ENCODE assay signal across 28 mouse cellular contexts in the genomic region with DNA sequence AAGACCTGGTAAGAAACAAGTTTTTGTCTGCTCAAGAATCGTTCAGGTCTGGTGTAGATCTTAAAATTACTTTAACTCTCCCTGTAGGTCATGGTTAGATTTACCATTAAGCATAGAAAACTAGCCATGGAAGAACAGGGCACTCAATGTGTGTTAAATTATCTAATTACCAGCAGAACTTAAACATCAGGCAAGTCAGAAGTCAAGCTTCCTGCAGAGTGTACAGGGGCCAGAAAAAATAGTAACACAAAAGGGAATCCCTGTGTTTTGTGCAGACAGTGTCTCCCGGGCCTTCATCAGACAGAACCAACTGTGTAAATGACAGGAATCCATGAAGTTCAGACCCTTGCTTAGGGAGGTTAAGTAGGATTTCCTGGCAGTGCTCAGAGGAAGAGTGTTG. TPM values are rescaled to one million over a fixed set of nuclear protein-coding genes. Genes with fewer than 3 reads are reported as not detected.
DNase-seq lines count a peak whose midpoint lies in the region; ATAC-seq and TF ChIP-seq lines count a peak whose summit lies in the region.
"Had no signal": no experiment of that assay in that cellular context is flagged by ENCODE, and none has a peak within 500 bp of the region (broad histone marks: within the 10 kb centered on the region; RNA-seq: fewer than 3 reads in every experiment).

No protein-coding gene starts in this region.

- H3K36me3 ChIP-seq in embryonic facial prominence, embryonic 11.5 days (replicated peaks; ENCODE audit: control insufficient read depth, insufficient read depth, low read depth, low read length): no peaks in the 10 kb centered on the region
- no peaks in the 10 kb centered on the region for H3K36me3 ChIP-seq in midbrain, postnatal 0 days (ENCODE audit: insufficient read depth, low read length)
- H3K36me3 ChIP-seq: embryonic facial prominence, embryonic 13.5 days; embryonic facial prominence, embryonic 15.5 days; forebrain, embryonic 10.5 days; forebrain, embryonic 12.5 days had no signal

- 22% methylated on average over 2 of the region's 2 CpGs for WGBS in embryonic facial prominence, embryonic 11.5 days
- 69% methylated on average over 2 of the region's 2 CpGs for WGBS in midbrain, postnatal 0 days

- DNase-seq in embryo, embryonic 10.5 days (ENCODE audit: low spot score): peak; percentile 38
- peak; percentile 11 for DNase-seq in embryo, embryonic 11 days
- DNase-seq in embryonic facial prominence, embryonic 11.5 days (ENCODE audit: low spot score): peak; percentile 59
- DNase-seq in midbrain, postnatal 0 days (ENCODE audit: low spot score): no peak
- DNase-seq in lung, postnatal 4 days: no peak
- DNase-seq: adrenal gland, adult 2 months; adrenal gland, postnatal 10 days; adrenal gland, postnatal 25 days; cerebellum, adult 11 months; cerebellum, adult 18-20 months; cerebellum, adult 8-10 months; cerebellum, adult 9-11 months; cerebellum, postnatal 14 days; cerebellum, postnatal 36 days had no signal

- no peak for TF ChIP-seq CTCF in midbrain, postnatal 0 days (IDR thresholded peaks at IDR 0.05)

- no peak overlapping the region for H3K4me2 ChIP-seq in embryonic facial prominence, embryonic 11.5 days (ENCODE audit: low read depth, low read length)
- no peak overlapping the region for H3K4me2 ChIP-seq in midbrain, postnatal 0 days (ENCODE audit: low read depth, low read length, poor library complexity, severe bottlenecking)
- H3K4me2 ChIP-seq: embryonic facial prominence, embryonic 13.5 days; embryonic facial prominence, embryonic 15.5 days; forebrain, embryonic 12.5 days had no signal

- no peak overlapping the region for H3K4me3 ChIP-seq in embryonic facial prominence, embryonic 11.5 days (ENCODE audit: low read depth, low read length)
- H3K4me3 ChIP-seq in midbrain, postnatal 0 days (ENCODE audit: low read depth, low read length): no peak overlapping the region
- H3K4me3 ChIP-seq: embryonic facial prominence, embryonic 13.5 days; embryonic facial prominence, embryonic 15.5 days; erythroblast, embryonic 14.5 days; forebrain, embryonic 10.5 days; forebrain, embryonic 12.5 days had no signal

- no peaks in the 10 kb centered on the region for H3K27me3 ChIP-seq in embryonic facial prominence, embryonic 11.5 days (ENCODE audit: control insufficient read depth, insufficient read depth, low read length)
- no peaks in the 10 kb centered on the region for H3K27me3 ChIP-seq in midbrain, postnatal 0 days (ENCODE audit: insufficient read depth, low read length)
- H3K27me3 ChIP-seq: embryonic facial prominence, embryonic 13.5 days; embryonic facial prominence, embryonic 15.5 days; forebrain, embryonic 12.5 days had no signal

- H3K27ac ChIP-seq in embryonic facial prominence, embryonic 11.5 days (replicated peaks; ENCODE audit: low read depth, low read length): no peak overlapping the region
- no peak overlapping the region for H3K27ac ChIP-seq in midbrain, postnatal 0 days (ENCODE audit: low read depth, low read length)
- H3K27ac ChIP-seq: embryonic facial prominence, embryonic 13.5 days; embryonic facial prominence, embryonic 15.5 days; forebrain, embryonic 10.5 days; forebrain, embryonic 12.5 days had no signal

- H3K9me3 ChIP-seq in embryonic facial prominence, embryonic 11.5 days (replicated peaks; ENCODE audit: control insufficient read depth, low read length): no peaks in the 10 kb centered on the region
- H3K9me3 ChIP-seq in midbrain, postnatal 0 days (ENCODE audit: low read length): no peaks in the 10 kb centered on the region
- H3K9me3 ChIP-seq: embryonic facial prominence, embryonic 13.5 days; embryonic facial prominence, embryonic 15.5 days; forebrain, embryonic 10.5 days; forebrain, embryonic 12.5 days had no signal

- no peaks in the 10 kb centered on the region for H3K4me1 ChIP-seq in embryonic facial prominence, embryonic 11.5 days (ENCODE audit: control insufficient read depth, insufficient read depth, low read length)
- H3K4me1 ChIP-seq in midbrain, postnatal 0 days (ENCODE audit: insufficient read depth, low read length): no peaks in the 10 kb centered on the region
- H3K4me1 ChIP-seq: embryonic facial prominence, embryonic 15.5 days; forebrain, embryonic 10.5 days; forebrain, embryonic 12.5 days had no signal

- H3K9ac ChIP-seq in embryonic facial prominence, embryonic 11.5 days (replicated peaks; ENCODE audit: low read length): no peak overlapping the region
- H3K9ac ChIP-seq in midbrain, postnatal 0 days (replicated peaks; ENCODE audit: low read length, poor library complexity, severe bottlenecking): no peak overlapping the region
- H3K9ac ChIP-seq: embryonic facial prominence, embryonic 13.5 days; embryonic facial prominence, embryonic 15.5 days; forebrain, embryonic 12.5 days had no signal

- peak; percentile 56; the same call in 1 of the 2 replicates for ATAC-seq in embryonic facial prominence, embryonic 11.5 days (replicated peaks; ENCODE audit: insufficient number of reproducible peaks, low FRiP score, low TSS enrichment, low read depth)
- ATAC-seq in midbrain, postnatal 0 days (ENCODE audit: low FRiP score): no peak
- ATAC-seq: forebrain, embryonic 14.5 days; forebrain, embryonic 16.5 days had no signal

RNA-seq across cellular contexts. Expression of a gene that starts 17.4 kb away (rescaled TPM):
- polyA plus RNA-seq in embryonic facial prominence, embryonic 11.5 days (2014; fragmentation: Nextera tagmentation; extraction: Ambion mirVana): not detected in 2 replicates
- not detected in 2 replicates for total RNA-seq in midbrain, postnatal 0 days (2014; rRNA removed)
- not detected in 2 replicates for polyA plus RNA-seq in midbrain, postnatal 0 days (2015; fragmentation: Nextera tagmentation; extraction: Ambion mirVana)
- total RNA-seq: adrenal gland, adult 2 months; adrenal gland, postnatal 10 days; adrenal gland, postnatal 25 days; adrenal gland, postnatal 4 days; common myeloid progenitor, adult 5-6 weeks; ES-E14; MEL had no signal
- polyA plus RNA-seq: adrenal gland, adult 2 months; brain, embryonic 14.5 days; C2C12; embryonic facial prominence, embryonic 13.5 days; embryonic facial prominence, embryonic 15.5 days; erythroblast, embryonic 14.5 days; forebrain, embryonic 10.5 days; forebrain, embryonic 12.5 days; forebrain, embryonic 14.5 days; forebrain, embryonic 16.5 days; frontal cortex, adult 2 months had no signal

RNA-seq across cellular contexts. Expression of a gene that starts 39.0 kb away (rescaled TPM):
- polyA plus RNA-seq in embryonic facial prominence, embryonic 11.5 days (2014; fragmentation: Nextera tagmentation; extraction: Ambion mirVana): not detected in 2 replicates
- total RNA-seq in midbrain, postnatal 0 days (2014; rRNA removed): not detected in 2 replicates
- not detected in 2 replicates for polyA plus RNA-seq in midbrain, postnatal 0 days (2015; fragmentation: Nextera tagmentation; extraction: Ambion mirVana)
- total RNA-seq: adrenal gland, adult 2 months; adrenal gland, postnatal 10 days; adrenal gland, postnatal 25 days; adrenal gland, postnatal 4 days; common myeloid progenitor, adult 5-6 weeks; ES-E14; MEL had no signal
- polyA plus RNA-seq: adrenal gland, adult 2 months; brain, embryonic 14.5 days; C2C12; embryonic facial prominence, embryonic 13.5 days; embryonic facial prominence, embryonic 15.5 days; erythroblast, embryonic 14.5 days; forebrain, embryonic 10.5 days; forebrain, embryonic 12.5 days; forebrain, embryonic 14.5 days; forebrain, embryonic 16.5 days; frontal cortex, adult 2 months had no signal

RNA-seq across cellular contexts. Expression of a gene that starts 43.9 kb away (rescaled TPM):
- polyA plus RNA-seq in embryonic facial prominence, embryonic 11.5 days (2014; fragmentation: Nextera tagmentation; extraction: Ambion mirVana): not detected in 2 replicates
- not detected in 2 replicates for total RNA-seq in midbrain, postnatal 0 days (2014; rRNA removed)
- polyA plus RNA-seq in midbrain, postnatal 0 days (2015; fragmentation: Nextera tagmentation; extraction: Ambion mirVana): not detected in 2 replicates
- total RNA-seq: adrenal gland, adult 2 months; adrenal gland, postnatal 10 days; adrenal gland, postnatal 25 days; adrenal gland, postnatal 4 days; common myeloid progenitor, adult 5-6 weeks; ES-E14; MEL had no signal
- polyA plus RNA-seq: adrenal gland, adult 2 months; brain, embryonic 14.5 days; C2C12; embryonic facial prominence, embryonic 13.5 days; embryonic facial prominence, embryonic 15.5 days; erythroblast, embryonic 14.5 days; forebrain, embryonic 10.5 days; forebrain, embryonic 12.5 days; forebrain, embryonic 14.5 days; forebrain, embryonic 16.5 days; frontal cortex, adult 2 months had no signal

Comparison
In these comparisons a context has a peak if more than half of its experiments do, and no peak if none do; other contexts are left out.
1. DNase-seq: peak in embryo, embryonic 10.5 days (single experiment), embryo, embryonic 11 days (single experiment) and embryonic facial prominence, embryonic 11.5 days (single experiment); none in midbrain, postnatal 0 days (single experiment) and lung, postnatal 4 days (0 of 2).